Mouse (Mus musculus): ENCODE measurements around the gene Gins3.
"Not testable (repeated sequence)": the region's sequence is repeated elsewhere in the genome, so short reads cannot be mapped to it uniquely, and the experiment has no call there.

GRCm38 (mm10) chr8:95606509-95606908 is 26.7 kb upstream of the Gins3 start:
- peak; percentile 28; the same call in 1 of the 2 replicates for TF ChIP-seq CTCF (IDR thresholded peaks at IDR 0.05; ENCODE audit: low read depth, low read length)
- TF ChIP-seq POLR2A (IDR thresholded peaks at IDR 0.05; ENCODE audit: borderline replicate concordance, low read depth, low read length): not testable (repeated sequence)
